Mouse (Mus musculus) left cerebral cortex, postnatal 14 days (tissue): Measurements from ENCODE around the gene N4bp2l1. TPM values are rescaled to one million over a fixed set of nuclear protein-coding genes. Genes with fewer than 3 reads are reported as not detected.

Experiments
- DNase-seq, 2 experiments: peaks; one replicate each; pipeline ENCODE4 v3.0.0; 2021 to 2022; ENCODE audit warnings: low spot score in 2 of 2, mixed read lengths in 1 of 2
- intact Hi-C: fragments of 180-260 bp; cut with DNase I; formaldehyde crosslinking; loops from one replicate; pipeline ENCODE4 v1.15.1; 2025
- total RNA-seq, 2 experiments: library from RNA; stranded (reverse); gene quantifications; 2 replicates each; pipeline ENCODE4 v1.2.3; 2021

N4bp2l1 gene
- total RNA-seq, 2 experiments from 2014 or later, result 36.8 to 39.5 TPM

- no peak for DNase-seq
- intact Hi-C loops, result no loop called here
Measured at GRCm38 (mm10) chr5:150600554-150601440, 3.8 kb upstream of the N4bp2l1 start.

- intact Hi-C loops, result no loop called here
- DNase-seq, result no peak
Measured at GRCm38 (mm10) chr5:150599301-150600294, 2.6 kb upstream of the N4bp2l1 start.

GRCm38 (mm10) chr5:150598202-150599119, 1.5 kb upstream of the N4bp2l1 start:
- no peak for DNase-seq
- intact Hi-C loops, result no loop called here

- no peak for DNase-seq
- intact Hi-C loops, result no loop called here
Measured at GRCm38 (mm10) chr5:150595366-150596016, 1.5 kb downstream of the N4bp2l1 start.

- DNase-seq, result no peak
Measured at GRCm38 (mm10) chr5:150594649-150595339, 2.2 kb downstream of the N4bp2l1 start.

GRCm38 (mm10) chr5:150593756-150594648, 3.0 kb downstream of the N4bp2l1 start:
- intact Hi-C loops, result no loop called here

More at GRCm38 (mm10) chr5:150594649-150595339, 2.2 kb downstream of the N4bp2l1 start:
- intact Hi-C loops, result no loop called here

GRCm38 (mm10) chr5:150592904-150593755, 3.9 kb downstream of the N4bp2l1 start:
- DNase-seq, result peak; percentile 55 to 62
- intact Hi-C loops, result no loop called here

More at GRCm38 (mm10) chr5:150593756-150594648, 3.0 kb downstream of the N4bp2l1 start:
- peak; percentile 52 to 56 for DNase-seq

- DNase-seq, result no peak
- intact Hi-C loops, result no loop called here
Measured at GRCm38 (mm10) chr5:150592186-150592903, 4.6 kb downstream of the N4bp2l1 start.

- intact Hi-C loops, result no loop called here
- DNase-seq, result no peak
Measured at GRCm38 (mm10) chr5:150589945-150590344, 7.0 kb downstream of the N4bp2l1 start.

GRCm38 (mm10) chr5:150584337-150584729, 12.7 kb downstream of the N4bp2l1 start:
- intact Hi-C loops, result no loop called here
- DNase-seq, result no peak

GRCm38 (mm10) chr5:150583622-150584336, 13.2 kb downstream of the N4bp2l1 start:
- peak in 1 of 2 experiments; percentile 35 for DNase-seq
- intact Hi-C loops, result no loop called here

- intact Hi-C loops, result no loop called here
- DNase-seq, result no peak
Measured at GRCm38 (mm10) chr5:150583181-150583580, 13.8 kb downstream of the N4bp2l1 start.

- intact Hi-C loops, result no loop called here
- no peak for DNase-seq
Measured at GRCm38 (mm10) chr5:150581180-150581579, 15.8 kb downstream of the N4bp2l1 start.

GRCm38 (mm10) chr5:150578613-150579171, 18.3 kb downstream of the N4bp2l1 start:
- DNase-seq, result no peak
- intact Hi-C loops, result no loop called here
